Mouse (Mus musculus): Measurements from ENCODE around the gene Grip1. TPM values are rescaled to one million over a fixed set of nuclear protein-coding genes. Genes with fewer than 3 reads are reported as not detected.

Gene Grip1
- polyA plus RNA-seq, 1 experiment from 2014 or later: 4.3 TPM

DNA sequence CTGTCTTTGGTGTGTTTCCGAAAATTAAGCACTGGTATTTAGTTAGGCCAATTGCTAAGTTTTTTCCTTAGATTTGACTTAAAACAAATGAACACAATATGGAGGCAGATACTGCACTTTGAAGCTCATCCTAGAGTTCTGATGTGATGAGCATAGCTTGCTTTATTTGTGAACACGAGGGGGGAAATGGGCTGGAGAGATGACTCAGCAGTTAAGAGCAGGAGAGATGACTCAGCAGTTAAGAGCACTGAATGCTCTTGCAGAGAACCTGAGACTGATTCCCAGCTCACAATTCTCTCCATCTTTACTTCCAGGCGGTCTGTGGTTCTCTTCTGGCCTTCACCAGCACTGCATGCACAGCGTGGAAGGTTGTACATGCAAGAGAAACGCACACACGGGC lies 273.3 kb downstream of the Grip1 start:
- Histone ChIP-seq H3K4me1 (ENCODE audit: control insufficient read depth, insufficient read depth, low read length) (no peaks in the 10 kb centered on the region), H3K27ac (ENCODE audit: low read length) (no peak overlapping the region), H3K36me3 (ENCODE audit: control insufficient read depth, insufficient read depth, low read length) (no peaks in the 10 kb centered on the region), H3K4me3 (ENCODE audit: low read depth, low read length) (no peak overlapping the region), H3K27me3 (ENCODE audit: control insufficient read depth, insufficient read depth, low read length) (no peaks in the 10 kb centered on the region), H3K4me2 (replicated peaks; ENCODE audit: low read depth, low read length) (no peak overlapping the region), H3K9me3 (ENCODE audit: control insufficient read depth, low read depth, low read length) (no peaks in the 10 kb centered on the region), H3K9ac (replicated peaks; ENCODE audit: low read depth, low read length) (no peak overlapping the region)
- ATAC-seq (ENCODE audit: insufficient number of reproducible peaks, insufficient read depth, low FRiP score, low read depth): no peak
- WGBS: 92% methylated on average over 6 of the region's 6 CpGs

GRCm38 (mm10) chr10:119730206-119730605 lies 276.6 kb downstream of the Grip1 start:
- Histone ChIP-seq H3K4me2 (replicated peaks; ENCODE audit: low read depth, low read length) (no peak overlapping the region), H3K4me1 (ENCODE audit: control insufficient read depth, insufficient read depth, low read length) (no peaks in the 10 kb centered on the region), H3K9ac (replicated peaks; ENCODE audit: low read depth, low read length) (no peak overlapping the region), H3K27me3 (ENCODE audit: control insufficient read depth, insufficient read depth, low read length) (no peaks in the 10 kb centered on the region), H3K27ac (ENCODE audit: low read length) (no peak overlapping the region), H3K9me3 (ENCODE audit: control insufficient read depth, low read depth, low read length) (no peaks in the 10 kb centered on the region), H3K36me3 (ENCODE audit: control insufficient read depth, insufficient read depth, low read length) (no peaks in the 10 kb centered on the region), H3K4me3 (ENCODE audit: low read depth, low read length) (no peak overlapping the region)
- ATAC-seq (ENCODE audit: insufficient number of reproducible peaks, insufficient read depth, low FRiP score, low read depth): no peak
- WGBS: 39% methylated on average over 5 of the region's 5 CpGs

DNA sequence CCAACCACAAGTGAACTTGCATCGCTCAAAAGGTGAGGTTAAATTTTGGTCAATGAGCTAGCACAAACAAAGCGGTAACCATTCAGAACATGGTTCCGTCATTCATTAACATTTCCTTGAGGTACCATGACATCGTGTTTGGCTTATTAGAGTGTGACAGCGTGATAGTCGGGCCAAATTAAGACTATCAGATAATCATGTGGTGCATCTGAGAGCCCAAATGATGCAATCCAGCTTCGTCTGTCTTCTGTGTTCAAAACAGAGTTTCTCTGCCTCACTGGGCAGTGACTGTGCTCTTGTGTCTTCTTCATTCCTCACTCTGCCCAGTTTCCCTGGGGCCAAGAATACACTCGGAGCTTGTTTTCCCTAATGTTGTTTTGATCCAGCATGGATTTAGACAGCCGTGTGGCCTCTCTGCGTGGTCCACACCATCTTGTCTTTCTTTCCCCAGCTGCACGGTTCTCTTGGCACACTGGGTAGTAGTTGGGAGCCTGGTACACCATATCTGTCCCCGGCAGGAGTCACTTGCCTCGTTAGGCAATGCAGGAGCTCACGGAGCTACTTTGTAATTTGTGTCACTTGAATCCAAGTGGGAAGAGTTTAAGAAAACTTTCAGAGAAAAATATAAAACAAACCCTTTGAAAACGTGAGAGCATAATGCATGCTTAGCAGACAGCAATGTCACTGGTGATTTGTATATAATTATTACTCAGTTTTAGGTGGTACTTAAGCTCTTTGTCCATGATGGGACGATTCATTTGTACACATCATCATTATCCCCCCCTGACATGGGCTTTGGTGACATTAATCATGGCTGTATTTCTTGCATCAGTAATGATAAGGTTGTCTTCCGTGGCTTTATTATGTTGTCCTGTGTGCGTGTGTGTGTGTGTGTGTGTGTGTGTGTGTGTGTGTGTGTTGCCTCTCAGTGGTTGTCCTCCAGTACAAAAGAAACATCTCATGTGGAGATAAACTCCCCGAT lies 281.7 kb downstream of the Grip1 start:
- no peaks in the 10 kb centered on the region for H3K4me1 ChIP-seq (ENCODE audit: control insufficient read depth, insufficient read depth, low read length)
- H3K27ac ChIP-seq (ENCODE audit: low read length): no peak overlapping the region
- WGBS: 72% methylated on average over 19 of the region's 19 CpGs
- H3K36me3 ChIP-seq (ENCODE audit: control insufficient read depth, insufficient read depth, low read length): no peaks in the 10 kb centered on the region
- H3K4me2 ChIP-seq (replicated peaks; ENCODE audit: low read depth, low read length): no peak overlapping the region
- no peak overlapping the region for H3K9ac ChIP-seq (replicated peaks; ENCODE audit: low read depth, low read length)
- H3K27me3 ChIP-seq (ENCODE audit: control insufficient read depth, insufficient read depth, low read length): no peaks in the 10 kb centered on the region
- no peaks in the 10 kb centered on the region for H3K9me3 ChIP-seq (ENCODE audit: control insufficient read depth, low read depth, low read length)
- ATAC-seq (ENCODE audit: insufficient number of reproducible peaks, insufficient read depth, low FRiP score, low read depth): no peak
- H3K4me3 ChIP-seq (ENCODE audit: low read depth, low read length): no peak overlapping the region

DNA sequence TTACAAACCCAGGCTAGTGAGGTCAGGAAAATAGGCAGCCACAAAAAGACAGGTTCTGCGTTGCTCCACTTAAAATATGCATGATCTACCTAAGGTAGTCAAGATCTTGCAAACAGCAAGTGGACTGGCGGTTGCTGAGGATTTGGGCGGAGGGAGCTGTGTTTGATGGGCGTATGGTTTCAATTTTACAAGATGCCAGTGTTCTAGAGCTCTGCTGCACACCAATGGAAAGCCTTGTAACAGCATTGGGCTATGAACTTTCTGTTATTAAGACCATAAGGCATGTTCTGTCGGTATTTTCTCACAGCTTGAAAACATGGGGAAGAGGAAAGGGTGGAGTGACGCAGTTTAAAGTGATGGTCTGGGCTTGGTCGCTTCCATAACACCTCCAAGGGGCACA lies 285.8 kb downstream of the Grip1 start:
- Histone ChIP-seq H3K9me3 (ENCODE audit: control insufficient read depth, low read depth, low read length) (no peaks in the 10 kb centered on the region), H3K27me3 (ENCODE audit: control insufficient read depth, insufficient read depth, low read length) (no peaks in the 10 kb centered on the region)

GRCm38 (mm10) chr10:119742722-119743121 lies 289.1 kb downstream of the Grip1 start:
- WGBS: 73% methylated on average over 8 of the region's 8 CpGs
- H3K9ac ChIP-seq (replicated peaks; ENCODE audit: low read depth, low read length): no peak overlapping the region
- H3K4me1 ChIP-seq (ENCODE audit: control insufficient read depth, insufficient read depth, low read length): no peaks in the 10 kb centered on the region
- no peaks in the 10 kb centered on the region for H3K9me3 ChIP-seq (ENCODE audit: control insufficient read depth, low read depth, low read length)
- ATAC-seq (ENCODE audit: insufficient number of reproducible peaks, insufficient read depth, low FRiP score, low read depth): no peak
- no peaks in the 10 kb centered on the region for H3K36me3 ChIP-seq (ENCODE audit: control insufficient read depth, insufficient read depth, low read length)
- no peaks in the 10 kb centered on the region for H3K27me3 ChIP-seq (ENCODE audit: control insufficient read depth, insufficient read depth, low read length)
- no peak overlapping the region for H3K27ac ChIP-seq (ENCODE audit: low read length)
- H3K4me3 ChIP-seq (ENCODE audit: low read depth, low read length): no peak overlapping the region
- no peak overlapping the region for H3K4me2 ChIP-seq (replicated peaks; ENCODE audit: low read depth, low read length)

More for the DNA sequence above, 285.8 kb downstream of the Grip1 start:
- Histone ChIP-seq H3K36me3 (ENCODE audit: control insufficient read depth, insufficient read depth, low read length) (no peaks in the 10 kb centered on the region), H3K27ac (ENCODE audit: low read length) (no peak overlapping the region), H3K9ac (replicated peaks; ENCODE audit: low read depth, low read length) (no peak overlapping the region), H3K4me1 (ENCODE audit: control insufficient read depth, insufficient read depth, low read length) (no peaks in the 10 kb centered on the region), H3K4me2 (replicated peaks; ENCODE audit: low read depth, low read length) (no peak overlapping the region), H3K4me3 (ENCODE audit: low read depth, low read length) (no peak overlapping the region)
- WGBS: 87% methylated on average over 7 of the region's 7 CpGs
- no peak for ATAC-seq (ENCODE audit: insufficient number of reproducible peaks, insufficient read depth, low FRiP score, low read depth)

DNA sequence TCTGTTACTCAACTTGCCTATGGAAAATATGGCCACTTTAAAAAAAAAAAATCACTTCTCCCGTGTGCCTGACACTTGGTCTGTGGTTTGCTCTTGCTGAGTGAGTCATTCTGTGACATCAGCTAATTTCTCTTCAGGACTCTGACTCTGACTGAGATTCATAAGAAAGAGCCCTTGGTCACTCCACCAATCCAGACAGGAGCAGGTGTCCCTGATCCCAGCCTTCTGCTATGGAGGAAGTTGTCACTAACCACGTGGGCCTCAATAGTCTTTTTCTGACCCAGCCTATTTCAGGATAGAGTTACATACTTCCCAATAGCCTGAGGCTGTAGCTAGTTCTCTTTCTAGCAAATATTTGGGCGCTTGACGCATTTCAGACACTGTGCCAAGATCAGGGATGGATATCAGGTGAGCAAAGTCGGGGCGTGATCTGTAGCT lies 298.8 kb downstream of the Grip1 start:
- Histone ChIP-seq H3K27ac (ENCODE audit: low read length) (no peak overlapping the region), H3K4me1 (ENCODE audit: control insufficient read depth, insufficient read depth, low read length) (no peaks in the 10 kb centered on the region), H3K27me3 (ENCODE audit: control insufficient read depth, insufficient read depth, low read length) (no peaks in the 10 kb centered on the region), H3K9ac (replicated peaks; ENCODE audit: low read depth, low read length) (no peak overlapping the region), H3K4me2 (replicated peaks; ENCODE audit: low read depth, low read length) (no peak overlapping the region), H3K36me3 (ENCODE audit: control insufficient read depth, insufficient read depth, low read length) (no peaks in the 10 kb centered on the region), H3K4me3 (ENCODE audit: low read depth, low read length) (no peak overlapping the region), H3K9me3 (ENCODE audit: control insufficient read depth, low read depth, low read length) (no peaks in the 10 kb centered on the region)
- WGBS: 66% methylated on average over 6 of the region's 6 CpGs
- no peak for ATAC-seq (ENCODE audit: insufficient number of reproducible peaks, insufficient read depth, low FRiP score, low read depth)

- no peak for ATAC-seq (ENCODE audit: insufficient number of reproducible peaks, insufficient read depth, low FRiP score, low read depth)
- no peak overlapping the region for H3K4me3 ChIP-seq (ENCODE audit: low read depth, low read length)
- H3K9me3 ChIP-seq (ENCODE audit: control insufficient read depth, low read depth, low read length): no peaks in the 10 kb centered on the region
- H3K36me3 ChIP-seq (ENCODE audit: control insufficient read depth, insufficient read depth, low read length): no peaks in the 10 kb centered on the region
- no peak overlapping the region for H3K4me2 ChIP-seq (replicated peaks; ENCODE audit: low read depth, low read length)
- no peak overlapping the region for H3K9ac ChIP-seq (replicated peaks; ENCODE audit: low read depth, low read length)
- H3K27ac ChIP-seq (ENCODE audit: low read length): no peak overlapping the region
- no peaks in the 10 kb centered on the region for H3K27me3 ChIP-seq (ENCODE audit: control insufficient read depth, insufficient read depth, low read length)
- 46% methylated on average over 7 of the region's 7 CpGs for WGBS
- no peaks in the 10 kb centered on the region for H3K4me1 ChIP-seq (ENCODE audit: control insufficient read depth, insufficient read depth, low read length)
Observed at GRCm38 (mm10) chr10:119756271-119756670, 302.6 kb downstream of the Grip1 start.

DNA sequence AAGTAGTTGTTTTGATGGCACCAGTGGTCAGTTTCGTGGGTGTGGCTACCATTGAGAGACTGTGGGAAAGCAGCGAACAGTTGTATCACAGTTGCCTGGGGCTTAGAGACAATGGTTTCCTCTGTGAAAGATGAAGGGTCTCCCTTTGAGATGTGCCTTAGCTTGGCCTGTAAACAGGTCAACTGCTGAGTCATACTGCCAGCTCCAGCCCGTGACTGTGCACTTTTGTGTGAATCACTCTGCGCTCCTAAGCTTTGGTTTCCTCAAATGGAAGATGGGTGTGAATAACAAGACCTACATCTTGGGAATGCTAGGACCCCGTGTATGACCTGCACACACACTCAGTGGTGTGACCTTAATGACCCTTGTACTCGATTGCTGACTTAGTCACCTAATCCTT lies 303.6 kb downstream of the Grip1 start:
- Histone ChIP-seq H3K4me2 (replicated peaks; ENCODE audit: low read depth, low read length) (no peak overlapping the region), H3K4me3 (ENCODE audit: low read depth, low read length) (no peak overlapping the region), H3K27ac (ENCODE audit: low read length) (no peak overlapping the region), H3K4me1 (ENCODE audit: control insufficient read depth, insufficient read depth, low read length) (no peaks in the 10 kb centered on the region), H3K36me3 (ENCODE audit: control insufficient read depth, insufficient read depth, low read length) (no peaks in the 10 kb centered on the region), H3K9ac (replicated peaks; ENCODE audit: low read depth, low read length) (no peak overlapping the region), H3K27me3 (ENCODE audit: control insufficient read depth, insufficient read depth, low read length) (no peaks in the 10 kb centered on the region), H3K9me3 (ENCODE audit: control insufficient read depth, low read depth, low read length) (no peaks in the 10 kb centered on the region)
- no peak for ATAC-seq (ENCODE audit: insufficient number of reproducible peaks, insufficient read depth, low FRiP score, low read depth)
- WGBS: 83% methylated on average over 6 of the region's 6 CpGs
